Mouse (Mus musculus): ENCODE data around the gene Srl.

Srl gene

GRCm38 (mm10) chr16:4522879-4523278 lies 18.7 kb downstream of the Srl start:
- in situ Hi-C loops (cut with MboI; ENCODE audit: low pct_unique_long_range_greater_than_20kb in 1 of 2, low sequenced_read_pairs in 2 of 2, unreplicated experiment in 1 of 2), result no loop called here

- in situ Hi-C loops (cut with MboI; ENCODE audit: low pct_unique_long_range_greater_than_20kb in 1 of 2, low sequenced_read_pairs in 2 of 2, unreplicated experiment in 1 of 2), result no loop called here
These were observed 19.7 kb downstream of the Srl start for GRCm38 (mm10) chr16:4521735-4522530.

GRCm38 (mm10) chr16:4521074-4521667 lies 20.4 kb downstream of the Srl start:
- in situ Hi-C loops (cut with MboI; ENCODE audit: low pct_unique_long_range_greater_than_20kb in 1 of 2, low sequenced_read_pairs in 2 of 2, unreplicated experiment in 1 of 2), result no loop called here

GRCm38 (mm10) chr16:4520673-4521072 lies 20.9 kb downstream of the Srl start:
- in situ Hi-C loops (cut with MboI; ENCODE audit: low pct_unique_long_range_greater_than_20kb in 1 of 2, low sequenced_read_pairs in 2 of 2, unreplicated experiment in 1 of 2), result no loop called here

DNA sequence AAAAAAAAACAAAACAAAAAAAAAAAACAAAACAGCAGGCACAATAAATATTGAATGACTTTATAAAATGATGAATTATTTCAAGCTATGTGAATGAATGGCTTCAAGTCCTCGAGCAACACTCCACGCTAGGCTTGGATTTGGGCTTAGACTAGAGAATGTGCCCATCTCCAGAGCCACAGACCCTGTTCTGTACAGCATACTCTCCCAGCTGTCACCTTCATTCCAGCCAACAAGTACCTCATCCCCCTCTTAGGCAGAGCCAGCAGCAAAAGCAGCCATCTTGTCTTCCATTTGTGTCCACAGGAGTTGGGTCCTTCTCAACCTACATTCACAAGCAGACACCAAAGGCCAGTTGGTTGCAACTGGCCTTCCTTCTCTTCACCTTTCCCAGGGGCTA lies 21.8 kb downstream of the Srl start:
- in situ Hi-C loops (cut with MboI; ENCODE audit: low pct_unique_long_range_greater_than_20kb in 1 of 2, low sequenced_read_pairs in 2 of 2, unreplicated experiment in 1 of 2), result no loop called here

DNA sequence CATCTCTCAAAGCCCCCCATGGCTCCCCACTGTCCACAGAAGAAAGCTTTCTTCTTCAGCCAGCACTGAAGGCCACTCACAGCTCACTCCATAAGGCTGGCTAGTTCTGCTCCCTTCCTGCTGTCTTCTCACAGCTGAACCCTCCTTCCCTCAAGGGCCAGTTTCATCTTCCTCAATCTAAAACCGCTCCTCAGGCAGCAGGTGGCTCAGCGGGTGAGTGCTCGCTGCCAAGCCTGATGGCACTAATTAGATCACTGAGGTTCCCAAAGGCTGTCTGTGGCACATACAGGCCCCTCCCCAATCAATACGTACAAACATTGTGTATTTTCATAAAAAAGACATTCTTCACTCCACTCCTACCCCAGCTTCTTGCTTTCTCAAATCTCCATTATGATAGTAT lies 22.5 kb downstream of the Srl start:
- in situ Hi-C loops (cut with MboI; ENCODE audit: low pct_unique_long_range_greater_than_20kb in 1 of 2, low sequenced_read_pairs in 2 of 2, unreplicated experiment in 1 of 2), result no loop called here

GRCm38 (mm10) chr16:4517906-4518305 lies 23.7 kb downstream of the Srl start:
- in situ Hi-C loops (cut with MboI; ENCODE audit: low pct_unique_long_range_greater_than_20kb in 1 of 2, low sequenced_read_pairs in 2 of 2, unreplicated experiment in 1 of 2), result no loop called here

GRCm38 (mm10) chr16:4514383-4514782 lies 27.2 kb downstream of the Srl start:
- in situ Hi-C loops (cut with MboI; ENCODE audit: low pct_unique_long_range_greater_than_20kb in 1 of 2, low sequenced_read_pairs in 2 of 2, unreplicated experiment in 1 of 2), result no loop called here

GRCm38 (mm10) chr16:4512661-4513438 lies 28.8 kb downstream of the Srl start:
- in situ Hi-C loops (cut with MboI; ENCODE audit: low pct_unique_long_range_greater_than_20kb in 1 of 2, low sequenced_read_pairs in 2 of 2, unreplicated experiment in 1 of 2), result no loop called here

- in situ Hi-C loops (cut with MboI; ENCODE audit: low pct_unique_long_range_greater_than_20kb in 1 of 2, low sequenced_read_pairs in 2 of 2, unreplicated experiment in 1 of 2), result no loop called here
These were observed 30.2 kb downstream of the Srl start for GRCm38 (mm10) chr16:4511371-4511770.

DNA sequence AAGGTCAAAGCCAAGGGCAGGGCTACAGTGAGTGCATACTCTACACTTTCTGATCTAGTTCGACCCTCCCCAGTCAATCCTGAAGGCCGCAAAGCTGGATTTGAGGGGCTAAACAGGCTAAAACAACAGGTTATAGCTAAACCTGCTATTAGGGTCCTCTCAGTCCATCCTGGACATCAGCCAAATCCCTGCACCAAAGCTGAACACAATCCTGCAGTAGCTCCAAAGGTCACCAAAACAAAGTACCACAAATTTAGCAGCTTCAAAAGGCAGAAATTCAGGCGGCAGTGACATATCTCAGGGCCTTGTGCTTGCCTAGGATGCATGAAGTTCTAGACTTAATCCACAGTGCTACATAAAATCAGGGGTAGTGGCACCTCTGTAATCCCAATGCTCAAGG lies 35.4 kb downstream of the Srl start:
- in situ Hi-C loops (cut with MboI; ENCODE audit: low pct_unique_long_range_greater_than_20kb in 1 of 2, low sequenced_read_pairs in 2 of 2, unreplicated experiment in 1 of 2), result no loop called here

GRCm38 (mm10) chr16:4503495-4503894 lies 38.1 kb downstream of the Srl start:
- in situ Hi-C loops (cut with MboI; ENCODE audit: low pct_unique_long_range_greater_than_20kb in 1 of 2, low sequenced_read_pairs in 2 of 2, unreplicated experiment in 1 of 2), result no loop called here

DNA sequence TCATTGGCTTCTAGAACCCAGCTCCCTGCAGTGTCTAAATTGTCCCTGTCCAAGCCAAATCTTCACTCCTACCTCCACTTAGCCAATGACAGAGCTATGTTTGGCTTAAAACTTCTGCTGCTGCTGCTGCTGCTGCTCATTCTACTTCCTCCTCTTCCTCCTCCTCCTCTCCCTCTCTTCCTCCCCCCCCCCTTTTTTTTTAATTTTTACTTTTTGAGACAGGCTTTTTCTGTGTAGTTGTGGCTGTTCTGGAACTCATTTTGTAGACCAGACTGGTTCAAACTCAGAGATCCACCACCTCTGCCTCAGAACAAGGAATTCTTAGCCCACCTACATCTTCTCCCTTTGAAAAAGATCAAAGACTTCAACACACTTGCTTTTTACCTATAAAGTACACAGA lies 39.0 kb downstream of the Srl start:
- in situ Hi-C loops (cut with MboI; ENCODE audit: low pct_unique_long_range_greater_than_20kb in 1 of 2, low sequenced_read_pairs in 2 of 2, unreplicated experiment in 1 of 2), result no loop called here

DNA sequence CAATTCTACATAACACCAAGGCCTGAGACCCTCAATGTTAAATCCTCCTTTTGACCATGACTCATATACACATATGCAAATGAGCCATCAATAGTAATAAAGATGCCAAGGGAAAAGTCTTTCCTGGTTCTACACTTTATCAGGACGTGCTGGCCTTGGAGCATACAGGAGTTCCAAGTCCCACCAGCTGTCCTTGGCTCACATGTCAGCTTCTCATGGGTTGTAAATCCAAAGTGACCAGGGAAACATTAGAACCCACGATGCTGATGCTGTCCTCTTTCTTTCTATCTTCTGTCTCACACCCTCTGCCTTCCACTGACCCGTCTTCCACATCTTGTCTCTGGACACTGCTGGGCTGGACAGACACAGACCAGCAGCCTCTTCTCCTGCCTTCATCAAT lies 39.9 kb downstream of the Srl start:
- in situ Hi-C loops (cut with MboI; ENCODE audit: low pct_unique_long_range_greater_than_20kb in 1 of 2, low sequenced_read_pairs in 2 of 2, unreplicated experiment in 1 of 2), result no loop called here

DNA sequence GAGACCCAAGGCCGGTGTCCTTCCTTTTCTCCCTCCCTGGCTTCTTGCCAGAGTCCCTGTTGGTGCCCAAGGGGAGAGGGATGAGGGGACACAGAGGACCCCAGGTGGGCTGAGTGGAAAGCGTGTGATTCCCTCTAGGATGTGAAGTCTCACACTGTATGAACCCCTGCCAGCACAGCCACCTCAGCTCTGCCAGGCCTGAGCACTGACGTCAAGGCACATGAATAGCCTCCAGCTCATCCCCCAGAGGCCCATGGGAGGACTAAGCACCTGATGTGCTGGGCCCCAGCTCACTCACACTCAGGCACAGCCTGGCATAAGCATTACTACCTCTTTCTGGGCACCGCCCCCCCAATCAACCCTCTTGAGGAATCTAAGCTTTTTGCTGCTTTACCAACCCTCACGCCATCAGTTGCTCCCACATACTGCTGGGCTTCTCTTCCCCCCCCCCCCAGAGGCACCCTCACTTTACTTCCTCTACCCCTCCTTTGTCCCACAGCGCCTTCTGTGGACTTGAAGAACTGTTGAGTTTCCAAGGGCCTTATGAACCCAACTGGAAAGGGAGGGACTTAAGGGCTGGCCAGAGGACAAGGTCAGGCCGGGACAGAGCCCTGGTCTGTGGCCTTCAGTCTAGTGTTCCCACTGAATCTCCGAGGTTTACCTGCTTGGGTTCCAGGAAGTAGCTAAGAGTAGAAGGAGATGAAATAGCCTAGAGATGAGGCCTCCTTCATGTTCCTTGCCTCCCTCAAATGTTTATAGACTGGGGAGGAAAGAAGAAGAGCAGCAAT lies 40.8 kb downstream of the Srl start:
- in situ Hi-C loops (cut with MboI; ENCODE audit: low pct_unique_long_range_greater_than_20kb in 1 of 2, low sequenced_read_pairs in 2 of 2, unreplicated experiment in 1 of 2), result no loop called here

DNA sequence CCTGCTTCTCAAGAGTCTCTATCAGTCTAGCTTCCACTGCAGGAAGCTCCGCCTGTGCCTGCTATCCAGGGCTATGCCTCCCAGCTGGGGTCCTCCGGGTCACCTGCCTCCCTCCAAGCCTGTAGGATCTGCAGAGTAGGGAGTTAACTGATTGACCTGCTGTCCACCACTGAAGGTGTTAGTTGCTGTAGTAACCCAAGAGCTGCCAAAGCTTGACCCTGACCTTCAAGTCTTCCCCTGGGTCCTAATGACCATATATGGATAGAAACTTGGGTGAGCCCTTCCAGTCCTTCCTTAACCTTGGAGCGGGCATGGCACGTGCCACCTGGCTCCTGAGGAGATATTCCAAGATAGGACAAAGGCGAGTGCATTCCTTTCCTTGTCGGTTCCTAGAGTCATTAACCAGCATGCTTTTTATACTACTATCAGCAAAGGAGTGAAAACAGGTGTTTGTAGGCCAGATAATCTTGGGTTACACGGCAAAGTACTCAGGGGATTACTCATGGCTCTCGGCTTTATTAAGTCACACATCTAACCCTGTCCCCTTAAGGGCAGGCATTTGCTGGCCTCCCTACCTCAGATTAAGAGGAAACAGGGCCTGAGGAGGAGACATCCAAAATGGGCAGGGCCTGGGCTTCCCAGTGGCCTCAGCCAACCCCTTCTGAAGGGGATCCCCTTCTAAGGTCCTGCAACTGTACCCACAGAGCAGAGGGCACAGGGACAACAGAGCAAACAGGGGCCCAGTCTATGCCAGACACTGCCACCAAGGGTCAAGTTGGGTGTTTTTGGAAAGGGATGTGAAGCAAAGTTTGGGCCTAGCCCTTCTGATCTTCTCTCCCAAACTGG lies 43.6 kb downstream of the Srl start:
- in situ Hi-C loops (cut with MboI; ENCODE audit: low pct_unique_long_range_greater_than_20kb in 1 of 2, low sequenced_read_pairs in 2 of 2, unreplicated experiment in 1 of 2), result loop anchor here in 1 of 2 experiments (25.0 kb wide), 1 partner anchor 186 kb away; no protein-coding TSS in a partner anchor

DNA sequence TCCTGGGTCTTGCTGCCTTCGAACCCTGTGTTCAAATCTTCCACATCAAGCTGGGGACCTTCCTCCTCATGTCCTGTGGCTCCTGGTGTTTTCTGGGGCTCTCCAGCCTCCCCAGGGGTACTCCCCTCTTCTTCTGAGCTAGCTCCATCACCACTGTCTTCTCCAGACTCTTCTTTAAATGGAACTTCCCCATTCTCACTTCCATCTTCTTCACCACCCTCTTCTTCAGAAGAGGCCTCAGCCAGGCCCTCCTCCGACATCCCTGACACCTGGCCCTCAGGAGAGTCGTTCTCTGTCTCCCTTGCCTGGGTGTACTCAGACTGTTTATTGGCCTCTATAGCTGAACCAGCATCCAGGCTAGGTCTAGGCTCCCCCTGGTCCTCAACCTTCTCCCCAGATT lies 45.1 kb downstream of the Srl start:
- in situ Hi-C loops (cut with MboI; ENCODE audit: low pct_unique_long_range_greater_than_20kb in 1 of 2, low sequenced_read_pairs in 2 of 2, unreplicated experiment in 1 of 2), result loop anchor here in 1 of 2 experiments (25.0 kb wide), 1 partner anchor 184 kb away; no protein-coding TSS in a partner anchor

DNA sequence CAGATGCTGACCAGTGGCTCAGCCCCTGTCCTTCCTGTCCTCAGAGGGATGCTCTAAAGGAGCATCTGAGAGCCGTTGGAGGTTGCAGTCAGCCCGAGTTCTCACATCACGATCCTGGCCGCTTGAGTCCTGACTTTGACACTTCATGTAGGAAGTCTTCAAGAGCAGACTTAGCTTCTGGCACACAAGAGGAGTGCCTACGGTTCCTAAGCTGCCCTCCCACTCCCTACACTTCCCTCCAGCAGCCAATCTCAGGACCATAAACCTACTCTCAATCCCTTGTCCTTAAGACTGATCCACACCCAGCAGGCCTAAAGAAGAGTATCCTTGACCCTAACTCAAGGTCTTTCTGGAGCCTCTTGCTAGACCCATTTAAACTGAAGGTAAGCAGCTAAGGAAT lies 45.8 kb downstream of the Srl start:
- in situ Hi-C loops (cut with MboI; ENCODE audit: low pct_unique_long_range_greater_than_20kb in 1 of 2, low sequenced_read_pairs in 2 of 2, unreplicated experiment in 1 of 2), result loop anchor here in 1 of 2 experiments (25.0 kb wide), 1 partner anchor 184 kb away; no protein-coding TSS in a partner anchor

All from mouse embryonic stem cell (cell line).